Mouse (Mus musculus) intestine, embryonic 14.5 days (tissue): Measurements from ENCODE around the gene Snx13. TPM values are rescaled to one million over a fixed set of nuclear protein-coding genes. Genes with fewer than 3 reads are reported as not detected.
A peak's percentile ranks its signal among the peaks of the same experiment; 100 is the strongest.

Experiments used
- ATAC-seq: fragments of 200-750 bp; cut with Nextera tagmentation; replicated peaks from 2 replicates; pipeline ENCODE4 v1.8.0; 2017; ENCODE audit warnings: low read depth, moderate number of reproducible peaks, moderate TSS enrichment, moderate library complexity; ENCODE audit not compliant: low FRiP score, low TSS enrichment
- DNase-seq: peaks from one replicate; pipeline ENCODE4 v3.0.0-alpha.2; 2018; ENCODE audit warnings: low spot score
- H3K27ac ChIP-seq: fragments of 300-500 bp; sonication (generic); 2 replicates; pipeline ENCODE4 v1.5.1; 2014; ENCODE audit warnings: low read depth, mild to moderate bottlenecking, control low read depth
- H3K27me3 ChIP-seq: fragments of 300-500 bp; sonication (generic); replicated peaks from 2 replicates; pipeline ENCODE4 v1.6.1; 2014; ENCODE audit warnings: low read length, control low read depth; ENCODE audit not compliant: control insufficient read depth, insufficient read depth
- H3K36me3 ChIP-seq: fragments of 300-500 bp; sonication (generic); 2 replicates; pipeline ENCODE4 v1.6.1; 2014; ENCODE audit warnings: low read length, control low read depth; ENCODE audit not compliant: control insufficient read depth, insufficient read depth
- H3K4me1 ChIP-seq: fragments of 300-500 bp; sonication (generic); replicated peaks from 2 replicates; pipeline ENCODE4 v1.6.1; 2014; ENCODE audit warnings: low read length, control low read depth, mixed read lengths; ENCODE audit not compliant: control insufficient read depth, insufficient read depth
- H3K4me2 ChIP-seq: fragments of 300-500 bp; sonication (generic); 2 replicates; pipeline ENCODE4 v1.6.1; 2014; ENCODE audit warnings: low read length
- H3K4me3 ChIP-seq: fragments of 300-500 bp; sonication (generic); 2 replicates; pipeline ENCODE4 v1.5.1; 2014; ENCODE audit warnings: low read depth, low read length, control low read depth, mixed read lengths
- H3K9ac ChIP-seq: fragments of 300-500 bp; sonication (generic); 2 replicates; pipeline ENCODE4 v1.6.1; 2014; ENCODE audit warnings: mild to moderate bottlenecking, low read length
- H3K9me3 ChIP-seq: fragments of 300-500 bp; sonication (generic); 2 replicates; pipeline ENCODE4 v1.6.1; 2016; ENCODE audit warnings: low read length, control low read depth; ENCODE audit not compliant: control insufficient read depth
- WGBS: fragments of 180-500 bp; shearing (Covaris S2); extraction: QIAGEN DNeasy Blood & Tissue Kit; methylation state at CpG from one replicate; pipeline ENCODE4 v1.1.7; 2014; 5-methylcytosine and 5-hydroxymethylcytosine counted together
- polyA plus RNA-seq: library from polyadenylated mRNA; unstranded; fragments of >200 nt; fragmentation: Nextera tagmentation; extraction: Ambion mirVana; gene quantifications from 2 replicates; pipeline ENCODE4 v1.2.1, GENCODE M21; 2014

Snx13 gene
- polyA plus RNA-seq, 1 experiment from 2014 or later: 22.8 TPM

GRCm38 (mm10) chr12:35013950-35014349 lies 33.0 kb upstream of the Snx13 start:
- H3K27ac ChIP-seq: no peak overlapping the region
- no peaks in the 10 kb centered on the region for H3K4me1 ChIP-seq
- no peak for ATAC-seq
- no peaks in the 10 kb centered on the region for H3K27me3 ChIP-seq
- no peaks in the 10 kb centered on the region for H3K36me3 ChIP-seq
- H3K4me2 ChIP-seq: no peak overlapping the region
- no peak for DNase-seq
- H3K4me3 ChIP-seq: no peak overlapping the region
- no peak overlapping the region for H3K9ac ChIP-seq
- H3K9me3 ChIP-seq: no peaks in the 10 kb centered on the region
- WGBS: 69% methylated on average over 2 of the region's 2 CpGs

GRCm38 (mm10) chr12:35016056-35016455 lies 30.9 kb upstream of the Snx13 start:
- H3K9me3 ChIP-seq: no peaks in the 10 kb centered on the region
- H3K4me1 ChIP-seq: no peaks in the 10 kb centered on the region
- H3K4me3 ChIP-seq: no peak overlapping the region
- DNase-seq: no peak
- H3K27me3 ChIP-seq: no peaks in the 10 kb centered on the region
- H3K9ac ChIP-seq: no peak overlapping the region
- no peak for ATAC-seq
- H3K27ac ChIP-seq: no peak overlapping the region
- no peak overlapping the region for H3K4me2 ChIP-seq
- 67% methylated on average over 3 of the region's 3 CpGs for WGBS
- H3K36me3 ChIP-seq: no peaks in the 10 kb centered on the region

DNA sequence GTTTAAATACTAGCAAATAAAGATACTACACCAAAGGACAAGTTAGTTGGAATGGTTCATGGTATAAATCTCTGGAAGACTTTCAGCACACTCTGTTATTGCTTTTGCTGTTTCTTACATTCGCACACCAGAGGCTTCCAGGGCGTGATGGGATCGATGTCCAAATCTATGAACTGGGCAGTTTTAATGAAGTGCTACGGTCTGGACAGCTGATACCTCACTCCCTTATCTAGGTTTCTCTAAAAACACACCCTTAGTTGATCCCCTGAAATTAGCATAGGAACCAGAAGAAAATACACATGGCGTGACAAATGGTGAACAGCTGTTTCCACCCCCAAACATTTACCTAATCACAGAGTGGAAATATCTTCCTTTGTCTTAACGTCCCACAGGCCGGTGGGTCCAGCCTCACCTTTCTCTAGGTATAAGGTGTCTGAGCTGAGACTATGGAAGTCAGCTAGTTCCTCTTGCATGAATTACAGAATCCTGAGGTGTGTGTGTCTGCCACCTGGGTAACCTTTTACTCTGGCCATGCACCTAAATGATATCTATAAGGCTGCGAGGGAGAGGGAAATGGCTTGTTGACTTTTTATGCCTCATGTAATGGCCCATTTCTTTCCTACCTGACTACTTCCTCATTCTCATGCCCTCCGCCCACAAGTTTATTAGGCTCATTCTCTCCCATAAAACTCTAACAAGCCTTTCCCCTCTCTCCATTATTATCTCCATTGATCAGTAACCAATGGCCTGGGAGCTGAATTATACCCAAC lies 30.3 kb upstream of the Snx13 start:
- WGBS: 79% methylated on average over 9 of the region's 9 CpGs
- ATAC-seq: peak; percentile 70

DNA sequence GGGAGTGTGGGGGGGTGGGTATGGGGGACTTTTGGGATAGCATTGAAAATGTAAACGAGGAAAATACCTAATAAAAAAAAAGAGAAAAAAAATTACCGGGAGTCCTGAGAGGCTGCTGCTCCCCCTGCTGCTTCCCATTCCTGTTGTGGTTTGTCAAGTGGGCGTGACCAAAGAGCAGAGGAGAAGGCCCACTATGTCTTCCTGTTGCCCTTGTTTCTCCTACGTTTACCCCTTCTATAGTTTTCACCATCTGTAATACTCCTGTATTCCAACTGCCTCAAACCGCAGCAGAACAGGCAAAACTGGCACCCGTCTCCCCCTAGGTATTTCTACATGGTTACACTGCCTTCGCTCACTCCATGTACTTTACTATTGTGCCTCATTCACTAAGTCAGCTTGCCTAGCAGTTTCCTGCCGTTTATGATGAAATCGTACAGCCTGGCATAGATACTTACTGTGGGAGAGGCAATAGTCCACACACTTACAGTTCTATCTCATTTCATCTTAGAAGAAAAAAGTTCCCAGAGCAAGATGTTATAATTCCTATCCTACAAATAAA lies 28.2 kb upstream of the Snx13 start:
- Histone ChIP-seq H3K9me3 (no peaks in the 10 kb centered on the region), H3K27ac (no peak overlapping the region), H3K27me3 (no peaks in the 10 kb centered on the region), H3K36me3 (no peaks in the 10 kb centered on the region), H3K4me2 (no peak overlapping the region), H3K4me1 (no peaks in the 10 kb centered on the region), H3K4me3 (no peak overlapping the region), H3K9ac (no peak overlapping the region)
- no peak for ATAC-seq
- WGBS: 76% methylated on average over 9 of the region's 9 CpGs
- no peak for DNase-seq

More for the DNA sequence above, 30.3 kb upstream of the Snx13 start:
- Histone ChIP-seq H3K27me3 (no peaks in the 10 kb centered on the region), H3K36me3 (no peaks in the 10 kb centered on the region), H3K27ac (0 out of 2 replicates have a peak overlapping the region, but pooled peaks have one; percentile 33), H3K4me1 (no peaks in the 10 kb centered on the region), H3K4me3 (no peak overlapping the region), H3K9ac (no peak overlapping the region), H3K4me2 (no peak overlapping the region), H3K9me3 (no peaks in the 10 kb centered on the region)
- DNase-seq: peak; percentile 56

GRCm38 (mm10) chr12:35021285-35021684 lies 25.7 kb upstream of the Snx13 start:
- Histone ChIP-seq H3K4me1 (no peaks in the 10 kb centered on the region), H3K9ac (no peak overlapping the region), H3K9me3 (no peaks in the 10 kb centered on the region), H3K27ac (no peak overlapping the region), H3K27me3 (no peaks in the 10 kb centered on the region), H3K4me2 (no peak overlapping the region), H3K4me3 (no peak overlapping the region), H3K36me3 (no peaks in the 10 kb centered on the region)
- 70% methylated on average over 9 of the region's 9 CpGs for WGBS
- ATAC-seq: no peak
- DNase-seq: no peak

- DNase-seq: no peak
- Histone ChIP-seq H3K36me3 (no peaks in the 10 kb centered on the region), H3K27me3 (no peaks in the 10 kb centered on the region), H3K9ac (no peak overlapping the region), H3K9me3 (no peaks in the 10 kb centered on the region), H3K4me2 (no peak overlapping the region), H3K4me3 (no peak overlapping the region), H3K4me1 (no peaks in the 10 kb centered on the region), H3K27ac (no peak overlapping the region)
- ATAC-seq: no peak
- 52% methylated on average over 10 of the region's 10 CpGs for WGBS
These were observed 24.9 kb upstream of the Snx13 start for GRCm38 (mm10) chr12:35022066-35022465.

- WGBS: 72% methylated on average over 4 of the region's 4 CpGs
- Histone ChIP-seq H3K4me3 (no peak overlapping the region), H3K4me2 (no peak overlapping the region), H3K9me3 (no peaks in the 10 kb centered on the region), H3K36me3 (no peaks in the 10 kb centered on the region), H3K27ac (no peak overlapping the region), H3K4me1 (no peaks in the 10 kb centered on the region), H3K27me3 (no peaks in the 10 kb centered on the region), H3K9ac (no peak overlapping the region)
- ATAC-seq (no peak), DNase-seq (no peak)
These were observed 21.0 kb upstream of the Snx13 start for GRCm38 (mm10) chr12:35025916-35026432.

DNA sequence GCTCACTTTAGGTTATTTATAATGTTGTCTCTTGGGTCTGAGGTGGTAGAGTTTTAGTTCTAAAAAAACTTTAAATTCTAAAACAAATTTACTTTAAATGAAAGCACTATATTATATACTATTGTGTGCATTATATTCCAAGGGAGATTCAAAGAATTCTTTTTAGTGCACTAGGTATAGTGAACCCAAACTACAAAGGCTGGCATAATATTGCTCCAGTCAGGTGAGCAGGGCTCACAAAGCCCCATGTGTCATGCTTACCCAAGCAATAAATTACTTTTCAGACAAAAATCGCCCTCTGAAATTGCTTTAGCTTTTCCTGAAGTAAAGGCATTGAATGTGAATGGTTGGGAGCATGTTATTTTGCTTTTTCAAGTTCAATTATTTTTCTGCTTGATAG lies 19.5 kb upstream of the Snx13 start:
- DNase-seq: no peak
- ATAC-seq: no peak
- Histone ChIP-seq H3K27ac (no peak overlapping the region), H3K36me3 (no peaks in the 10 kb centered on the region), H3K4me1 (no peaks in the 10 kb centered on the region), H3K4me2 (no peak overlapping the region), H3K4me3 (no peak overlapping the region), H3K9me3 (no peaks in the 10 kb centered on the region), H3K27me3 (no peaks in the 10 kb centered on the region), H3K9ac (no peak overlapping the region)
- 52% methylated on average over 1 of the region's 1 CpGs for WGBS
